ENCODE assay signal across 8 mouse cellular contexts in the genomic region with DNA sequence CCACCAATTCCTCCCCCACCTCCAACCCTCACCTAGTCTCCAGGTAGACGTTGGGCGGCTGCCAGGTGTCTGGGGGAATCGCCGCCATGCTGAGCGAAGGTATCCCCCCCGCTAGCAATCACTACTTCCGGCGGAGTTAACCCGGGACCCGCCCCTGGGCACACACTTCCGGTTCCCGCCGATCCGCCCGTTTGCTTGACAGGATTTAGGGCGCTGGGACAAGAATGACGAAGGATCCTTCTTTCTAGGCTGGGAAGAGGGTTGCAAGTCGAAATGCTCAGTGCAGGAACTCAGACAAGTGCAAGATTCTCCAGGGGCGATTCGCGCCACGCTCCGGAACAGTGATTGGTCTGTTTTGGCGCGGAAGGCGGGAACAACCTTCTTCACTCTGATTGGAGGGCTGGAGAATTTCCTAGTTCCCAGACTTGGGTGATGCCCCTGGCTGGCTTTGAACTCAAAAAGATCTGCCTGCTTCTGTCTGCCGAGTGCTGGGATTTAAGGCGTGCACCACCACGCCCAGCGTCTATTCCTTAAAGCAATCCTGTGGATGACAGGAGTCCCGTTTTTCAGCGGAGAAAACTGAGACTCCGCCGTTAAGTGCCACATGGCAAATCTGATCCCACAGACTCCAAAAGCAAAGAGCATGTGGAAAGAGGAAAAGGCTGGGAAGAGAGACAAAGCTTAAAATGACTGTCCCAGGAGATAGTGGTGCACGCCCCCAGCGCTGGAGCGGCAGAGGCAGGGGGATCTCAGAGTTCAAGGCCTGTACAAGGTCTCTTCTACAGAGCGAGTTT. TPM values are rescaled to one million over a fixed set of nuclear protein-coding genes. Genes with fewer than 3 reads are reported as not detected.
A peak's percentile ranks its signal among the peaks of the same experiment; 100 is the strongest.
DNase-seq lines count a peak whose midpoint lies in the region; ATAC-seq and TF ChIP-seq lines count a peak whose summit lies in the region.

A gene (minus strand): TSS at position 347 of the 794 bp plus-strand sequence.

- H3K4me2 ChIP-seq in CH12.LX (ENCODE audit: insufficient read depth, low read depth, poor library complexity, severe bottlenecking), result peak within 1 kb of the TSS; percentile 72
- peak within 1 kb of the TSS; percentile 67 for H3K4me2 ChIP-seq in heart, embryonic 15.5 days
- peak within 1 kb of the TSS; percentile 84 for H3K4me2 ChIP-seq in liver, embryonic 16.5 days (ENCODE audit: low read depth, low read length)
- peak within 1 kb of the TSS; percentile 71 for H3K4me2 ChIP-seq in neural tube, embryonic 13.5 days

- H3K4me3 ChIP-seq in CH12.LX (replicated peaks in 1 of 3; ENCODE audit: low read depth in 2 of 3, low read length in 2 of 3, poor library complexity in 1 of 3), result peak within 1 kb of the TSS; percentile 78 to 92 (median 87)
- H3K4me3 ChIP-seq in forebrain, embryonic 10.5 days, result peak within 1 kb of the TSS; percentile 87
- H3K4me3 ChIP-seq in heart, embryonic 15.5 days, result peak within 1 kb of the TSS; percentile 77
- peak within 1 kb of the TSS; percentile 98 for H3K4me3 ChIP-seq in liver, embryonic 16.5 days (ENCODE audit: low read depth, low read length)
- peak within 1 kb of the TSS; percentile 77 for H3K4me3 ChIP-seq in neural tube, embryonic 13.5 days
- H3K4me3 ChIP-seq in testis, adult 2 months (ENCODE audit: control insufficient read depth, low read depth, low read length), result peak within 1 kb of the TSS; percentile 97

- peak within 1 kb of the TSS; percentile 84 for H3K27ac ChIP-seq in CH12.LX (ENCODE audit: insufficient read depth, low read depth)
- peak within 1 kb of the TSS; percentile 93 for H3K27ac ChIP-seq in forebrain, embryonic 10.5 days
- peak within 1 kb of the TSS; percentile 99 for H3K27ac ChIP-seq in heart, embryonic 15.5 days
- peak within 1 kb of the TSS; percentile 98 for H3K27ac ChIP-seq in liver, embryonic 16.5 days (ENCODE audit: low read length)
- H3K27ac ChIP-seq in neural tube, embryonic 13.5 days (replicated peaks), result peak within 1 kb of the TSS; percentile 96
- peak within 1 kb of the TSS; percentile 89 for H3K27ac ChIP-seq in testis, adult 2 months (ENCODE audit: control insufficient read depth, insufficient read depth, low read depth, low read length)

- dilution Hi-C loops in CH12.LX (cut with MboI; ENCODE audit: extremely low pct_ligation_motif_present, extremely low pct_unique_long_range_greater_than_20kb, low sequenced_read_pairs), result no loop called here

- H3K9me3 ChIP-seq in CH12.LX (replicated peaks; ENCODE audit: low read length), result no peaks in the 10 kb centered on the region
- H3K9me3 ChIP-seq in forebrain, embryonic 10.5 days, result no peaks in the 10 kb centered on the region
- no peaks in the 10 kb centered on the region for H3K9me3 ChIP-seq in heart, embryonic 15.5 days (replicated peaks)
- no peaks in the 10 kb centered on the region for H3K9me3 ChIP-seq in liver, embryonic 16.5 days (replicated peaks; ENCODE audit: control insufficient read depth, low read length)
- H3K9me3 ChIP-seq in neural tube, embryonic 13.5 days, result no peaks in the 10 kb centered on the region

- no peak for TF ChIP-seq CTCF in CH12.LX (conservative IDR thresholded peaks at IDR 0.05 in 1 of 2, IDR thresholded peaks at IDR 0.05 in 1 of 2; ENCODE audit: low read depth in 2 of 2, low read length in 2 of 2)
- no peak for TF ChIP-seq CTCF in testis, adult 2 months (IDR thresholded peaks at IDR 0.05; ENCODE audit: control insufficient read depth, insufficient read depth, insufficient replicate concordance, low read depth, low read length)

- 6% methylated on average over 38 of the region's 38 CpGs for WGBS in forebrain, embryonic 10.5 days
- WGBS in heart, embryonic 15.5 days, result 6% methylated on average over 38 of the region's 38 CpGs
- 6% methylated on average over 38 of the region's 38 CpGs for WGBS in liver, embryonic 16.5 days (ENCODE audit: insufficient replicate concordance)
- 8% methylated on average over 38 of the region's 38 CpGs for WGBS in neural tube, embryonic 13.5 days

- peak; percentile 85 for DNase-seq in CH12.LX (ENCODE audit: extremely low read depth)
- peak; percentile 80 for DNase-seq in c-Kit-negative CD71-positive TER-119-positive erythroid progenitor cells, embryonic 14.5 days (ENCODE audit: low read depth, low spot score)
- peak; percentile 87 for DNase-seq in forebrain, embryonic 10.5 days (ENCODE audit: extremely low spot score, low spot score)
- DNase-seq in kidney, postnatal 25 days, result peak; percentile 83 to 90

- peaks cover 31% of the 10 kb centered on the region for H3K79me2 ChIP-seq in CH12.LX (replicated peaks; ENCODE audit: control insufficient read depth, extremely low read depth, insufficient read depth, poor library complexity, severe bottlenecking)

- H3K4me1 ChIP-seq in CH12.LX (ENCODE audit: control insufficient read depth in 1 of 2, insufficient read depth in 2 of 2), result peaks cover 13 to 34% of the 10 kb centered on the region in 2 experiments
- peaks cover 56% of the 10 kb centered on the region for H3K4me1 ChIP-seq in forebrain, embryonic 10.5 days
- H3K4me1 ChIP-seq in heart, embryonic 15.5 days (replicated peaks), result peaks cover 42% of the 10 kb centered on the region
- H3K4me1 ChIP-seq in liver, embryonic 16.5 days (ENCODE audit: control insufficient read depth, low read depth, low read length), result peaks cover 55% of the 10 kb centered on the region
- H3K4me1 ChIP-seq in neural tube, embryonic 13.5 days (replicated peaks), result peaks cover 47% of the 10 kb centered on the region
- peaks cover 7% of the 10 kb centered on the region for H3K4me1 ChIP-seq in testis, adult 2 months (ENCODE audit: control insufficient read depth, insufficient read depth, low read length)

- peak; percentile 56; the same call in 1 of the 2 replicates for TF ChIP-seq POLR2A in CH12.LX (IDR thresholded peaks at IDR 0.05; ENCODE audit: low read depth, low read length)
- peak; percentile 64 for TF ChIP-seq POLR2A in testis, adult 2 months (IDR thresholded peaks at IDR 0.05; ENCODE audit: control insufficient read depth, low read depth, low read length)

- TF ChIP-seq EP300 in CH12.LX (IDR thresholded peaks at IDR 0.05; ENCODE audit: low read length), result no peak

- H3K27me3 ChIP-seq in CH12.LX (replicated peaks), result no peaks in the 10 kb centered on the region
- H3K27me3 ChIP-seq in forebrain, embryonic 10.5 days (ENCODE audit: poor library complexity, severe bottlenecking), result no peaks in the 10 kb centered on the region
- no peaks in the 10 kb centered on the region for H3K27me3 ChIP-seq in heart, embryonic 15.5 days
- no peaks in the 10 kb centered on the region for H3K27me3 ChIP-seq in liver, embryonic 16.5 days (ENCODE audit: control insufficient read depth, insufficient read depth, low read depth, low read length)
- H3K27me3 ChIP-seq in neural tube, embryonic 13.5 days, result no peaks in the 10 kb centered on the region
- no peaks in the 10 kb centered on the region for H3K27me3 ChIP-seq in testis, adult 2 months (ENCODE audit: control insufficient read depth, insufficient read depth, low read length)

- no peak; the same call in 1 of the 2 replicates for ATAC-seq in heart, embryonic 15.5 days (replicated peaks; ENCODE audit: insufficient number of reproducible peaks, insufficient read depth, low FRiP score, low read depth)
- peak; percentile 59 for ATAC-seq in liver, embryonic 16.5 days (ENCODE audit: low read depth)
- peak; percentile 65 for ATAC-seq in neural tube, embryonic 13.5 days (ENCODE audit: low read depth)

- in situ Hi-C loops in CH12.LX (cut with MboI; ENCODE audit: low pct_ligation_motif_present, low pct_unique_long_range_greater_than_20kb, low sequenced_read_pairs), result loop anchor here (5.0 kb wide), 2 partner anchors 103 to 248 kb away; no protein-coding TSS in a partner anchor

- no peak for TF ChIP-seq RAD21 in CH12.LX (IDR thresholded peaks at IDR 0.05; ENCODE audit: low read depth, low read length)

- H3K36me3 ChIP-seq in CH12.LX (replicated peaks in 1 of 2; ENCODE audit: control insufficient read depth in 1 of 2, insufficient read depth in 1 of 2, low read length in 1 of 2), result peaks cover 9 to 18% of the 10 kb centered on the region in 2 experiments
- H3K36me3 ChIP-seq in forebrain, embryonic 10.5 days (replicated peaks), result peaks cover 30% of the 10 kb centered on the region
- peaks cover 6% of the 10 kb centered on the region; the same call in 1 of the 2 replicates for H3K36me3 ChIP-seq in heart, embryonic 15.5 days
- peaks cover 9% of the 10 kb centered on the region for H3K36me3 ChIP-seq in liver, embryonic 16.5 days (ENCODE audit: control insufficient read depth, insufficient read depth)
- peaks cover 17% of the 10 kb centered on the region for H3K36me3 ChIP-seq in neural tube, embryonic 13.5 days
- H3K36me3 ChIP-seq in testis, adult 2 months (ENCODE audit: control insufficient read depth, insufficient read depth, low read length), result no peaks in the 10 kb centered on the region

- peak within 1 kb of the TSS; percentile 85 for H3K9ac ChIP-seq in CH12.LX (ENCODE audit: insufficient read depth, low read depth)
- peak within 1 kb of the TSS; percentile 77 for H3K9ac ChIP-seq in heart, embryonic 15.5 days
- H3K9ac ChIP-seq in liver, embryonic 16.5 days (ENCODE audit: low read depth, low read length), result peak within 1 kb of the TSS; percentile 91
- peak within 1 kb of the TSS; percentile 79 for H3K9ac ChIP-seq in neural tube, embryonic 13.5 days

TF ChIP-seq in CH12.LX, 34 proteins besides CTCF, POLR2A, EP300 and RAD21 (continues in another document):
- TF ChIP-seq NRF1 (IDR thresholded peaks at IDR 0.05; ENCODE audit: low read depth, low read length) (0 out of 2 replicates have a peak, but pooled peaks have one; percentile 17), ZMIZ1 (IDR thresholded peaks at IDR 0.05; ENCODE audit: low read depth, low read length) (0 out of 2 replicates have a peak, but pooled peaks have one; percentile 37), MAX (IDR thresholded peaks at IDR 0.05; ENCODE audit: low read length) (peak; percentile 81), MXI1 (IDR thresholded peaks at IDR 0.05; ENCODE audit: low read depth, low read length) (peak; percentile 78), NELFE (IDR thresholded peaks at IDR 0.05; ENCODE audit: low read depth, low read length) (peak; percentile 51), ELF1 (IDR thresholded peaks at IDR 0.05; ENCODE audit: low read depth, low read length) (peak; percentile 73), SIN3A (IDR thresholded peaks at IDR 0.05; ENCODE audit: low read length) (peak; percentile 87; the same call in 1 of the 2 replicates), HCFC1 (IDR thresholded peaks at IDR 0.05; ENCODE audit: low read depth, low read length) (peak; percentile 75), TBP (conservative IDR thresholded peaks at IDR 0.05; ENCODE audit: low read depth, low read length) (peak; percentile 67; the same call in 1 of the 2 replicates)

RNA-seq across cellular contexts. Expression of the gene that starts here (rescaled TPM):
- total RNA-seq in CH12.LX (2012; rRNA removed) (97.2 and 123 TPM in 2 replicates), CH12.LX (2014; rRNA removed) (135 and 143 TPM in 2 replicates)
- 107 and 110 TPM in 2 replicates for polyA plus RNA-seq in CH12.LX (2012; ENCODE audit: insufficient read length, low read depth)
- polyA plus RNA-seq in forebrain, embryonic 10.5 days (2016; fragmentation: Nextera tagmentation; extraction: Ambion mirVana), result 230 and 235 TPM in 2 replicates
- polyA plus RNA-seq in heart, embryonic 15.5 days (2015; fragmentation: Nextera tagmentation; extraction: Ambion mirVana), result 86.8 and 107 TPM in 2 replicates
- 70.1 and 76.8 TPM in 2 replicates for polyA plus RNA-seq in liver, embryonic 16.5 days (2015; fragmentation: Nextera tagmentation; extraction: Ambion mirVana)
- polyA plus RNA-seq in neural tube, embryonic 13.5 days (2015; fragmentation: Nextera tagmentation; extraction: Ambion mirVana), result 100 and 110 TPM in 2 replicates
- polyA plus RNA-seq in testis, adult 2 months (2012; rRNA removed), result 12.2 and 13.1 TPM in 2 replicates
